Mouse (Mus musculus): ENCODE results near the gene Gm8279. TPM values are rescaled to one million over a fixed set of nuclear protein-coding genes. Genes with fewer than 3 reads are reported as not detected.
"Not testable (repeated sequence)": the region's sequence is repeated elsewhere in the genome, so short reads cannot be mapped to it uniquely, and the experiment has no call there.

Gm8279 gene
- polyA plus RNA-seq (2016; fragmentation: Nextera tagmentation; extraction: Ambion mirVana) = not detected in 2 replicates

DNA sequence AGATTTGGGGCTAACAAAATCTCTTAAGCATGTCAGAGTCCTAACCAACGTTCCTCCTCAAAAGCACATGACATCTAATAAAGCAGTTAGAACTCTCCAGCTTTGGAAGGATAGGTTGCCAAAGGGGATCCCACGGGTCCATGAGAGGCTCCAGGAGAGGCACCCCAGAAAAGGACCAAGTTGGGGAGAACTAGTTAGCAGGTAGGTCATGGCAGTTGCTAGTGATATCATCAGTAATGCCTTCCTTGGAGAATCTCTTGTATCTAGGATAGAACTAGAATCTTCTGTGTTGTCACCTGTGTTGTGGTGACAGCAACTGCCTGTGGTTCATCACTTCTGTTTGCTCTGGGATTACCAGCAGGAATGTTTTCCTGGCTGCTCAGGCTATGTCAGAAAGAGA is at the start of gene Gm8279:
Gm8279 (plus strand) TSS at position 301 of the 400 bp plus-strand sequence.
- not testable (repeated sequence) for H3K4me3 ChIP-seq; H3K4me2 ChIP-seq (replicated peaks); ATAC-seq (ENCODE audit: low FRiP score); H3K36me3 ChIP-seq; H3K4me1 ChIP-seq; H3K9me3 ChIP-seq (replicated peaks); H3K9ac ChIP-seq; H3K27ac ChIP-seq; H3K27me3 ChIP-seq
- 73% methylated on average over 2 of the region's 2 CpGs for WGBS

GRCm38 (mm10) chr14:5164235-5164634 is 32.9 kb downstream of the Gm8279 start, which contains the start of gene Gm3317:
TSS of gene Gm3317 (plus strand) at chr14:5164535.
- not testable (repeated sequence) for H3K4me3 ChIP-seq; H3K4me2 ChIP-seq (replicated peaks); H3K9ac ChIP-seq; H3K27me3 ChIP-seq; H3K36me3 ChIP-seq; H3K4me1 ChIP-seq; ATAC-seq (ENCODE audit: low FRiP score); H3K27ac ChIP-seq; H3K9me3 ChIP-seq (replicated peaks)
- WGBS = no CpG with 5 or more reads among the region's 1 CpGs

DNA sequence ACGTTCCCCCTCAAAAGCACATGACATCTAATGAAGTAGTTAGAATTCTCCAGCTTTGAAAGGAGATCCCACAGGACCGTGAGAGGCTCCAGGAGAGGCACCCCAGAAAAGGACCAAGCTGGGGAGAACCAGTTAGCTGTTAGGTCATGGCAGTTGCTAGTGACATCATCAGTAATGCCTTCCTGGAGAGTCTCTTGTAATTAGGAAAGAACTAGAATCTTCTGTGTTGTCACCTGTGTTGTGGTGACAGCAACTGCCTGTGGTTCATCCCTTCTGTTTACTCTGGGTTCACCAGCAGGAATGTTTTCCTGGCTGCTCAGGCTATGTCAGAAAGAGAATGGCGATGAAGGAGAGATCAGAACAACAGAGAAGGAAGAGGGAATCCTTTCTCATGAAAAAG is 54.2 kb downstream of the Gm8279 start, which contains the start of gene Gm8271:
Gm8271 (plus strand) TSS at position 301 of the 400 bp plus-strand sequence.
- WGBS = no CpG with 5 or more reads among the region's 3 CpGs
- H3K27ac ChIP-seq; H3K27me3 ChIP-seq; H3K4me3 ChIP-seq; H3K36me3 ChIP-seq; H3K9me3 ChIP-seq (replicated peaks); H3K4me1 ChIP-seq; ATAC-seq (ENCODE audit: low FRiP score); H3K9ac ChIP-seq; H3K4me2 ChIP-seq (replicated peaks): not testable (repeated sequence)

Other genes with a start within 250 kb of the Gm8279 start
- gene Gm3278, start 239.1 kb upstream of the Gm8279 start, polyA plus RNA-seq (2016; fragmentation: Nextera tagmentation; extraction: Ambion mirVana) = 0.18 TPM in 1 of 2 replicates, not detected in the other
- not detected in 2 replicates for gene Gm8297, start 147.6 kb upstream of the Gm8279 start, polyA plus RNA-seq (2016; fragmentation: Nextera tagmentation; extraction: Ambion mirVana)
- not detected in 2 replicates for gene Gm3298, start 115.6 kb upstream of the Gm8279 start, polyA plus RNA-seq (2016; fragmentation: Nextera tagmentation; extraction: Ambion mirVana)
- not detected in 2 replicates for gene 4930555G01Rik, start 80.9 kb upstream of the Gm8279 start, polyA plus RNA-seq (2016; fragmentation: Nextera tagmentation; extraction: Ambion mirVana)
- 1.9 and 3.8 TPM in 2 replicates for gene Gm8281, start 60.5 kb upstream of the Gm8279 start, polyA plus RNA-seq (2016; fragmentation: Nextera tagmentation; extraction: Ambion mirVana)
- not detected in 2 replicates for gene Gm3317, start 33.0 kb downstream of the Gm8279 start, polyA plus RNA-seq (2016; fragmentation: Nextera tagmentation; extraction: Ambion mirVana)
- gene Gm8271, start 54.3 kb downstream of the Gm8279 start, polyA plus RNA-seq (2016; fragmentation: Nextera tagmentation; extraction: Ambion mirVana) = not detected in 2 replicates
- not detected in 2 replicates for gene Gm3526, start 129.1 kb downstream of the Gm8279 start, polyA plus RNA-seq (2016; fragmentation: Nextera tagmentation; extraction: Ambion mirVana)
- not detected in 2 replicates for gene Gm3542, start 203.4 kb downstream of the Gm8279 start, polyA plus RNA-seq (2016; fragmentation: Nextera tagmentation; extraction: Ambion mirVana)

Data from hindbrain, embryonic 12.5 days (tissue).